Mouse (Mus musculus): Measurements from ENCODE around the gene Ndufs2. TPM values are rescaled to one million over a fixed set of nuclear protein-coding genes. Genes with fewer than 3 reads are reported as not detected.
"Not testable (repeated sequence)": the region's sequence is repeated elsewhere in the genome, so short reads cannot be mapped to it uniquely, and the experiment has no call there.

Gene Ndufs2
- total and polyA plus RNA-seq, 2 experiments from 2014 or later, result 1,009 to 1,127 TPM

- Histone ChIP-seq H3K4me2 (ENCODE audit: low read depth, low read length) (no peak overlapping the region), H3K4me1 (ENCODE audit: control insufficient read depth, insufficient read depth) (peaks cover 20% of the 10 kb centered on the region), H3K9ac (replicated peaks; ENCODE audit: low read depth, low read length) (no peak overlapping the region), H3K36me3 (replicated peaks; ENCODE audit: control insufficient read depth, insufficient read depth, low read length) (peaks cover 38% of the 10 kb centered on the region), H3K4me3 (ENCODE audit: low read depth, low read length) (0 out of 2 replicates have a peak overlapping the region, but pooled peaks have one; percentile 65), H3K27ac (ENCODE audit: low read depth) (0 out of 2 replicates have a peak overlapping the region, but pooled peaks have one; percentile 37), H3K9me3 (replicated peaks; ENCODE audit: control insufficient read depth, low read length) (no peaks in the 10 kb centered on the region), H3K27me3 (ENCODE audit: control insufficient read depth, insufficient read depth, low read length) (no peaks in the 10 kb centered on the region)
- no peak for TF ChIP-seq CTCF (IDR thresholded peaks at IDR 0.05; ENCODE audit: low read depth)
- no peak for TF ChIP-seq EP300 (IDR thresholded peaks at IDR 0.05; ENCODE audit: low read depth)
- WGBS, result 80% methylated on average over 8 of the region's 8 CpGs
- ATAC-seq (ENCODE audit: insufficient read depth, low read depth) (no peak), DNase-seq (ENCODE audit: low spot score) (no peak)
Measured at GRCm38 (mm10) chr1:171245353-171245752, 5.8 kb downstream of the Ndufs2 start.

DNA sequence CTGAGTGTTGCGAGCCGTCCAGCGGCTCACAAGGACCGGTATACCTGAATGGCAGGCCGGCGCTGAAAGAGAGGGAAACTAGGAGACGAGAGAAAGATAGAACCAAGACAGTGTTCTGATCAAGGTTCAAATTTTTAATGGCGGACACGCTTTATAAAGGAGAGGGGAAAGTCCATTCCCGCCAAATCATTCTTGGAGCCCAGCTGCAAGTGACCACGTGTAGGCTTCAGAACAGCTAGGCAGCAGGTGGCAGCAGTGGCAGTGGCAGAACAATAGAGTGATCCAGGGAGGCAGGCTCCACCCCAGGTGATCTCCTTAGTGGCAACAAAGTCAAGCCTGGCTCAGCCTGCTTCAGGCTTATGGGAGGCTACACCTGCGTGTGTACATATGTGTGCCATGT lies 9.2 kb downstream of the Ndufs2 start:
- not testable (repeated sequence) for H3K9ac ChIP-seq (replicated peaks; ENCODE audit: low read depth, low read length); H3K4me2 ChIP-seq (ENCODE audit: low read depth, low read length); DNase-seq (ENCODE audit: low spot score); H3K27me3 ChIP-seq (ENCODE audit: control insufficient read depth, insufficient read depth, low read length); H3K27ac ChIP-seq (ENCODE audit: low read depth); H3K4me1 ChIP-seq (ENCODE audit: control insufficient read depth, insufficient read depth); ATAC-seq (ENCODE audit: insufficient read depth, low read depth); H3K4me3 ChIP-seq (ENCODE audit: low read depth, low read length); H3K9me3 ChIP-seq (replicated peaks; ENCODE audit: control insufficient read depth, low read length)
- peaks cover 70% of the 10 kb centered on the region for H3K36me3 ChIP-seq (replicated peaks; ENCODE audit: control insufficient read depth, insufficient read depth, low read length)
- TF ChIP-seq CTCF (IDR thresholded peaks at IDR 0.05; ENCODE audit: low read depth), result peak; percentile 23; the same call in 1 of the 2 replicates
- whole genome bisulfite sequencing, result 86% methylated on average over 12 of the region's 12 CpGs

- no peaks in the 10 kb centered on the region for H3K27me3 ChIP-seq (ENCODE audit: control insufficient read depth, insufficient read depth, low read length)
- no peak overlapping the region for H3K9ac ChIP-seq (replicated peaks; ENCODE audit: low read depth, low read length)
- peaks cover 5% of the 10 kb centered on the region; the same call in 1 of the 2 replicates for H3K4me1 ChIP-seq (ENCODE audit: control insufficient read depth, insufficient read depth)
- DNase-seq (ENCODE audit: low spot score) (no peak), ATAC-seq (ENCODE audit: insufficient read depth, low read depth) (no peak)
- no peak overlapping the region for H3K27ac ChIP-seq (ENCODE audit: low read depth)
- peaks cover 81% of the 10 kb centered on the region for H3K36me3 ChIP-seq (replicated peaks; ENCODE audit: control insufficient read depth, insufficient read depth, low read length)
- WGBS, result 89% methylated on average over 10 of the region's 10 CpGs
- TF ChIP-seq EP300 (IDR thresholded peaks at IDR 0.05; ENCODE audit: low read depth) (no peak), CTCF (IDR thresholded peaks at IDR 0.05; ENCODE audit: low read depth) (no peak)
- H3K9me3 ChIP-seq (replicated peaks; ENCODE audit: control insufficient read depth, low read length), result no peaks in the 10 kb centered on the region
- H3K4me2 ChIP-seq (ENCODE audit: low read depth, low read length), result no peak overlapping the region
- H3K4me3 ChIP-seq (ENCODE audit: low read depth, low read length), result no peak overlapping the region
Measured at GRCm38 (mm10) chr1:171240911-171241310, 10.3 kb downstream of the Ndufs2 start.

- no peak overlapping the region for H3K4me2 ChIP-seq (ENCODE audit: low read depth, low read length)
- H3K9ac ChIP-seq (replicated peaks; ENCODE audit: low read depth, low read length), result no peak overlapping the region
- H3K4me3 ChIP-seq (ENCODE audit: low read depth, low read length), result no peak overlapping the region
- ATAC-seq (ENCODE audit: insufficient read depth, low read depth), result peak; percentile 34; the same call in 1 of the 2 replicates
- no peaks in the 10 kb centered on the region for H3K9me3 ChIP-seq (replicated peaks; ENCODE audit: control insufficient read depth, low read length)
- WGBS, result 65% methylated on average over 15 of the region's 15 CpGs
- TF ChIP-seq CTCF (IDR thresholded peaks at IDR 0.05; ENCODE audit: low read depth), result no peak
- peak; percentile 64 for TF ChIP-seq EP300 (IDR thresholded peaks at IDR 0.05; ENCODE audit: low read depth)
- H3K27me3 ChIP-seq (ENCODE audit: control insufficient read depth, insufficient read depth, low read length), result no peaks in the 10 kb centered on the region
- peaks cover 88% of the 10 kb centered on the region for H3K36me3 ChIP-seq (replicated peaks; ENCODE audit: control insufficient read depth, insufficient read depth, low read length)
- peak; percentile 53 for DNase-seq (ENCODE audit: low spot score)
- H3K4me1 ChIP-seq (ENCODE audit: control insufficient read depth, insufficient read depth), result 0 out of 2 replicates have a peak, but pooled peaks cover 5% of the 10 kb centered on the region
- peak overlapping the region; percentile 59 for H3K27ac ChIP-seq (ENCODE audit: low read depth)
Measured at GRCm38 (mm10) chr1:171239992-171240744, 11.0 kb downstream of the Ndufs2 start.

DNA sequence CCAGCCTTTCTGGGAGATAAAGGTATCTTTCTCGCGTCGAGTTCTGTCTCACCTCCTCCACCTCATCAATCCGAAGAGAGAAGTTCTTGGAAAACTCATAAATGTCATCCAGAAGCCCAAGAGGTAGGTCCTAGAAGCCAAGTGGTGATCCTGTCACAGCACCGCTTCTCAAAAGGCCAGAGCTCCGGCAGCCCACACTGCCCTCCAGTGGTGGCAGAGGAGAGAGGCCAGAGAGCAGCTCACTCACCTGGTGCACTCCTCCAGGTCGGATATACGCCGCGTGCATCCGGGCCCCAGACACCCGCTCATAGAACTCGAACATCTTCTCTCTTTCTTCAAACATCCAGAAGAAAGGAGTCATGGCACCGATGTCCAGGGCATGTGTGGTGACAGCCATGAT lies 12.7 kb downstream of the Ndufs2 start:
- H3K9me3 ChIP-seq (replicated peaks; ENCODE audit: control insufficient read depth, low read length), result no peaks in the 10 kb centered on the region
- 0 out of 2 replicates have a peak, but pooled peaks cover 6% of the 10 kb centered on the region for H3K4me1 ChIP-seq (ENCODE audit: control insufficient read depth, insufficient read depth)
- H3K36me3 ChIP-seq (replicated peaks; ENCODE audit: control insufficient read depth, insufficient read depth, low read length), result peaks cover 96% of the 10 kb centered on the region
- no peak overlapping the region for H3K27ac ChIP-seq (ENCODE audit: low read depth)
- no peak overlapping the region for H3K4me3 ChIP-seq (ENCODE audit: low read depth, low read length)
- ATAC-seq (ENCODE audit: insufficient read depth, low read depth), result 0 out of 2 replicates have a peak, but pooled peaks have one; percentile 35
- H3K27me3 ChIP-seq (ENCODE audit: control insufficient read depth, insufficient read depth, low read length), result no peaks in the 10 kb centered on the region
- WGBS, result 76% methylated on average over 14 of the region's 14 CpGs
- DNase-seq (ENCODE audit: low spot score), result no peak
- no peak for TF ChIP-seq EP300 (IDR thresholded peaks at IDR 0.05; ENCODE audit: low read depth)
- peak; percentile 75 for TF ChIP-seq CTCF (IDR thresholded peaks at IDR 0.05; ENCODE audit: low read depth)
- no peak overlapping the region for H3K4me2 ChIP-seq (ENCODE audit: low read depth, low read length)
- no peak overlapping the region for H3K9ac ChIP-seq (replicated peaks; ENCODE audit: low read depth, low read length)

All from heart, postnatal 0 days (tissue).